Mouse (Mus musculus): ENCODE results near the gene Mgat5. TPM values are rescaled to one million over a fixed set of nuclear protein-coding genes. Genes with fewer than 3 reads are reported as not detected.

The Mgat5 gene
- total RNA-seq, 2 experiments from 2014 or later: 1.3 to 1.8 TPM

GRCm38 (mm10) chr1:127441736-127442135 is 236.9 kb downstream of the Mgat5 start:
- DNase-seq: no peak

GRCm38 (mm10) chr1:127442880-127443877 is 238.4 kb downstream of the Mgat5 start:
- no peak for DNase-seq

GRCm38 (mm10) chr1:127444836-127445485 is 240.1 kb downstream of the Mgat5 start:
- peak; percentile 41 for DNase-seq

- DNase-seq: no peak
Observed at GRCm38 (mm10) chr1:127453397-127453796, 248.6 kb downstream of the Mgat5 start.

GRCm38 (mm10) chr1:127459015-127459451 is 254.2 kb downstream of the Mgat5 start:
- DNase-seq: peak; percentile 35

- DNase-seq: no peak
Observed at GRCm38 (mm10) chr1:127459576-127459975, 254.8 kb downstream of the Mgat5 start.

GRCm38 (mm10) chr1:127461017-127461416 is 256.2 kb downstream of the Mgat5 start:
- no peak for DNase-seq

GRCm38 (mm10) chr1:127464041-127464440 is 259.2 kb downstream of the Mgat5 start:
- DNase-seq: no peak

GRCm38 (mm10) chr1:127465292-127465691 is 260.5 kb downstream of the Mgat5 start:
- no peak for DNase-seq

GRCm38 (mm10) chr1:127467238-127467637 is 262.4 kb downstream of the Mgat5 start:
- DNase-seq: no peak

GRCm38 (mm10) chr1:127470175-127470574 is 265.4 kb downstream of the Mgat5 start:
- no peak for DNase-seq

- DNase-seq: no peak
Observed at GRCm38 (mm10) chr1:127475756-127476155, 270.9 kb downstream of the Mgat5 start.

GRCm38 (mm10) chr1:127482911-127483310 is 278.1 kb downstream of the Mgat5 start:
- DNase-seq: no peak

GRCm38 (mm10) chr1:127484188-127484587 is 279.4 kb downstream of the Mgat5 start:
- no peak for DNase-seq

- no peak for DNase-seq
Observed at GRCm38 (mm10) chr1:127484826-127485225, 280.0 kb downstream of the Mgat5 start.

- DNase-seq: no peak
Observed at GRCm38 (mm10) chr1:127487161-127487560, 282.3 kb downstream of the Mgat5 start.

- DNase-seq: no peak
Observed at GRCm38 (mm10) chr1:127496737-127497543, 292.1 kb downstream of the Mgat5 start.

GRCm38 (mm10) chr1:127498746-127499145 is 293.9 kb downstream of the Mgat5 start:
- no peak for DNase-seq

- peak; percentile 24 for DNase-seq
Observed at GRCm38 (mm10) chr1:127500219-127500618, 295.4 kb downstream of the Mgat5 start.

GRCm38 (mm10) chr1:127500701-127501100 is 295.9 kb downstream of the Mgat5 start:
- no peak for DNase-seq

GRCm38 (mm10) chr1:127507042-127507650 is 302.3 kb downstream of the Mgat5 start:
- no peak for DNase-seq

All from gastrocnemius, postnatal 25 days (tissue).